Mouse (Mus musculus) kidney, postnatal 14 days (tissue): Measurements from ENCODE around the gene Chd9.
A peak's percentile ranks its signal among the peaks of the same experiment; 100 is the strongest.

ENCODE experiments used
- DNase-seq: peaks from one replicate; pipeline ENCODE4 v3.0.0; 2022; ENCODE audit warnings: mixed read lengths

Gene Chd9

DNA sequence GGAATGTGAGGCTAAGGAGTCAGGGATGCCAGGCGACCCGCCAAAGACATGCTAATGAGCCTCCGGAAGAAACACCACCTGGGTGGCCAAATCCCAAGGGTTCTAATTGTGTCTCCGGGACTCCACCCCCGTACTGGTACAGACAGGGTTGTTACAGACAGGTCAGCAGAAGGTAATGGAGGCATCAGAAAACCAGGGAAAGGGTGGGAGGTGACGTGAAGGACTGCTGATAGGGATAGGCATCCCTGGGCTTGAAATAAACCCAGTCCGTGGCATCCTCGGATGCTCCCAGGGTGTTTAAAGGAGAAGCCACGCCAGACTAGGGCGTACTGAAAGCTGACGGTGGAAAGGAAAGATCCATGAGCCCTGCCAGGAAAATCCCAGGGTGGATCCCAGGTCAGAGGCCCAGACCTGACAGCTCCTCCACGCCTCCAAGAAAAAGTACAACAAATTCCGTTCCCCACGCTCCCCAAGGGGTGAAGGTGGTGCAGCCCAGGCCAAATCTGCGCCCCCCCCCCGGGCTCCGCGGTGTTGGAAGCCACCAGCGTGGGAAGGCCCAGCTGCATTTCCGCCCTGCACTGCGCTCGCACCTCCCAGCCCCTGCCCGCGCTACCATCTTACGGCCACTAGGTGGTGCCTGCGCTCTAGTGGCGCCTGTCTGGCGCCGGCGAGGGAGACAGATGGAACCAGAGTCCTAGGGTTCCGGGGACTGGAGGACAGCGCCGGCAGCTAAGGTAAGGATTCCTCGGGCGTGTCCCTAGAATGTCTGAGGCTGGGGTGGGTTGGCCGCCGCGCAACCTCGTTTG is at the start of gene Chd9:
Gene Chd9, plus strand, starts transcription at position 172 of the 806 bp plus-strand sequence.
- peak; percentile 95 for DNase-seq

DNA sequence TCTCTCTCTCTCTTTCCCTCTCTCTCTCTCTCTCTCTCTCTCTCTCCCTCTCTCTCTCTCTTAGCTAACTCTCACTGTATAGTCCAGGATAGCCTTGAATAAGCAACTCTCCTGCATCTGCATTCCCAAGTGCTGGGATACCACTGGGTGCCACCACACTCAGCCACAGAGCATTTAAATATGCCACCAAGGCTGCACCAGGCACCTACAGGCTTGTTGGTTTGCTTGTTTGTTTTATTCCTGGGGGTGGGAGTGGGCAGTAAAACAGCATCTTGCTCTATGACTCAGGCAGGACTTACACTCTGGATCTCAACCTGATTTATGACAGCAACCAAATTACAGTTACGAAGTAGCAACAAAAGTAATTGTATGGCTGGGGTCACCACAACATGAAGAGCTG is 36.5 kb upstream of the Chd9 start:
- no peak for DNase-seq

DNA sequence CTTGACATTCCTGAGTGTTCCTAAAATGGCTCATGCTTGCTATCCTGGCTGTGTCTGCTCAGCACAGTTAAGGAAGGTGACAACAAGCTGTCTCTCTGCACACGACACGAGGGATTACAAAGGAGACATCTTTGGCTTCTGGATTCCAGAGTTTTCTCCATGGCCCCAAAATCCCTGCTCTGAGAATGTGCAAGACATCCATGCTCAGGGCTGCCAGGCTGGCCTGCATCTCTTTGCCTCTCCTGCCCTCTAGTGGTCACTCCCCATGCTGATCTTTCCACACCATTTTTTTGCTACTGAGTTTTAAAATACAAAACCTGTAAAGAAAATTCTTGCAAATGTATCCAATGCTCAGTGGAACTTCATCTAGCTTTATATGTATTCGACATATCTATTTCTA is 34.4 kb upstream of the Chd9 start:
- DNase-seq, result peak; percentile 82

DNA sequence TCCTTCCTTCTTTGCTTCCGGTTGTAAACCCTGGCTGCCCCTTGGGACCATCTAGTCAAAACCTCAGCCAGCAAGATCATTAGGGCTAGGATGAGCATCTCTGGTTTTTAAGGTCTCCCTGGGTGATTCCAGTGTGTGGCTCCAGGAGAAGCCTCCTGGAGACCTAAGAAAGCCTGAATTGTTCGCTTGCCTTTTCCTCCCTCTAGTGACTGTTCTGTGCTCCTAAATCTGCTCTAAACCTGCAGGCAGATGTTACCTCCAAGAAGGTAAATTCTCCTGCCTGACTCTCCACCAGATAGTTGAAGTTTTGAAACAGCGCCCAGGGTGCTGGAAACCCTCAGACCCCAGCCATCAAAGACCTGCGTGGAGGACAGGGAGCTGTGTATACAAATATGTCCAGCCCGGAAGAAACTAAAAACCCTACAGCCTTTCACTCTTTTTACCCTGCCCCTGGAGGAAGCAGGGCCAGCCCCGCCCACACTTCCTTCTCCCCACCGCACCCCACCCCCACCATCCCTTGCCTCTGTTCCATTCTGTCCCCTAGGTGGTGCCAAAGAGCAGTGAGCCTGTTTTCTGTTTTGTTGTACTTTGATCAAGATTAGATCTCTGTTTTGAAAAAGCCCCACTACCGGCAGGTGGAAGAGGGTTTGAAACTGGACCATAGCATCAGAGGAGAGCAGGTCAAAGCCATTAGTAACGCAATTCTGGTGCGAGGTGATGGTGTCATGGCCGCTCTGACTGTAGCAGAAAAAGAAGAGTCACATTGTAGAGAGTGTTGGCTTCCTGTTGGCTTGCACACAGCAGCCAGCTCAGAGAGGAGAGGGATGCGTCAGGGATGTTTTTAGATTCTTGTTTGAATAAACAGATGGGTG is 32.9 kb upstream of the Chd9 start:
- DNase-seq, result peak; percentile 84

DNA sequence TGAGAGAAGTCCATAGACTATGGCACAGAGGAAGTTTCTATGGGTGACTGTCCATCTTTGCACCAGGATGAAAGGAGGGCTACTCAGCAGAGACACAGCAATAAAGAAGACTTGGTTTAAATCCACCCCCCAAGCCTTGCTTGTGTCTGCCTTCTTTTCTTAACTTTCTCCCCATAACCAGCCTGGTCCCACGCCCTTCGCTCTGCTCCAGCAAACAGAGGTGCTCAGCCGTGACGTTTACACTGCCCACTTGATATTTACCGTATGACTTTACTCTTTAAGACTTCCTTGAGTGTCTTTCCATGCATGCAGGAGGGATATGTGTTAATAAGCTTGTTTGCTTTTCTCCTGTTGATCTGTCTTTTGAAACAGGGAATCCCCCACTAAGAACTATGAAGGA is 28.7 kb upstream of the Chd9 start:
- DNase-seq, result peak; percentile 19

DNA sequence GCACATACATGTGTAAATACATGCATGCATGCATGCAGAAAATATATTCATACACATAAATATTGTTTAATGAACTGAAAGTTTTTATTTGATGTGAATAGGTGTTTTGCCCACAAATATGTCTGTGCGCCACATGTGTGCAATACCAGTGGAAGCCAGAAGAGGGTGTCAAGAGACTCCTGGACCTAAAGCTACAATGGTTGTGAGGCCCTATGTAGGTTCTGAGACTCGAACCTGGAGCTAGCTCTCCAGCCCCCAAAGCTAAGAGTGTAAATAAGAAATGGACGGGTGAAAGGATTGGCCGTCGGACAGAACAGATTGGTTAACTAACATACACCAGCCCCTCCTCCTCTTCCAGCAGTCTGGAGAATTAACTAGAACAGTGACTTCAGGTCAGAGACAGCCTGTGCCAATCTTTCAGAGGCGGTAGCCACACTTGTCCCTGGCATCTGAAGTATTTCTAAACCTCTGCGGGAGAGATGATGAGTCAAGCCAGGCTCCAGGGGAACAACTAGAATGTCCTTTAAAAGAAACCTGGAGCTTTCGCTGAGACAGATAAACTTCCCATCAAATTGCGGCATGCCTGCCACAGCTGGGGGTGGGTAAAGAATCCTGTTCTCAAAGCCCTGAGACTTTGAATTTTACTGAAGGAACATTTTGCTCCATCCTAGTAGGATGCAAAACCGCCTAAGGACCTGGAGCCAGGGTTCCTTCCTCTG is 14.4 kb upstream of the Chd9 start:
- no peak for DNase-seq

DNA sequence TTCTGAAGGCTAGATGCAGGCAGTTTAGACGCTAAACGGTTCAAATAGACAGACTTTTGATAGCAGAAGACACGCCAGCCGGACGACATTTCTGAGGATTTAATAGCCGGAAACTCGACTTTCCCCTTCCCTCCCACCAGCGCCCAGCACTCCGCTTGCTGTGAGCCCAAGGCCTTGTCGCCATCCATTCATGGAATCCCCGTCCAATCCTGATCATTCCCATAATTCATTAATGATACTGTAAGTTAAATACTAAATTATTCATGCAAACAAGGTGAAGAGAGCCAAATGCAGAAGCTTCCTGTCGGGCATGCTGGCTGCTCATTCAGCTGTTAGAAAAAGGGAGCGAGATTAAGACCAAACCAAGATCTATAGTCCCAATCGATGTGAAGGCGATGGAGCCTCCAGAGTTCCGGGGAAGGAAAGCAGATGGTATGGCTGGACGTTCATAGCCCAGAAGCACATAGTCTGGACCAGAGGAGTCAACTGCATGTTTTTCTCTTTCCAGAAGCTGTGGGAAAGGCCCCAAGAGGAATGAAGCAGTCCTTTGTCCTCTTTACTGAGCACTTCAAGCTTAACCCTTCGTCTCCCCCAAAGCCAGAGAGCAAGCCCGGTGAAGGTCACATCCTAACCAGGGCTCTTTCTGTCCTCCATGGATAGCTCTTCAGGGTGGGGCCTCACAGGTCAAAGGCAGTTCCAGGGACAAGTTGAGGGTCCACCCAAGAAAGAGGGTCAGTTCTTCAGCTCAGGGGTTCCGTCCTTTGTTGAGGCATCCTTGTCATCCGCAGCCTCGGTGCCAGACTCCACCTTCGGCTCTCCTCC is 11.9 kb upstream of the Chd9 start:
- DNase-seq, result no peak

DNA sequence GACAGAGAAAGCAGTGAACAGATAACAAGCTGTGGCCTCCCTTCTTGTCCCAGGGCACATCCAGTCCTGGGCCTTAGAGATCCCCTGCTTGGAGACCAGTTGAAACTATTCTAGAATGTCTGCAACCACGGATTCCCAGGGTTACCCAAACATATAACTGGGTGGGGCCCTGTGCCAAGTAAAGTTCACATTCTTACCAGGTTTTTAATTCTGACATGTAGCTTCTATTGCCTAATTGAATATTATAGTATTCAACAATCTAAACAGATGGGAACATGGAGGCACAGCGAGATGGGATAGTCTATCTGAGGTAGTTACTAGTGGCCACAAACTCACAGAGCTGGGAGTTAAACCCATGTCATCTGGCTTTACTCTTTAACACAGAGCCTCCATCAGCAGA is 10.9 kb upstream of the Chd9 start, which contains the start of gene Gm19935:
Gene Gm19935, minus strand, starts transcription at position 101 of the 400 bp plus-strand sequence.
- DNase-seq, result no peak

DNA sequence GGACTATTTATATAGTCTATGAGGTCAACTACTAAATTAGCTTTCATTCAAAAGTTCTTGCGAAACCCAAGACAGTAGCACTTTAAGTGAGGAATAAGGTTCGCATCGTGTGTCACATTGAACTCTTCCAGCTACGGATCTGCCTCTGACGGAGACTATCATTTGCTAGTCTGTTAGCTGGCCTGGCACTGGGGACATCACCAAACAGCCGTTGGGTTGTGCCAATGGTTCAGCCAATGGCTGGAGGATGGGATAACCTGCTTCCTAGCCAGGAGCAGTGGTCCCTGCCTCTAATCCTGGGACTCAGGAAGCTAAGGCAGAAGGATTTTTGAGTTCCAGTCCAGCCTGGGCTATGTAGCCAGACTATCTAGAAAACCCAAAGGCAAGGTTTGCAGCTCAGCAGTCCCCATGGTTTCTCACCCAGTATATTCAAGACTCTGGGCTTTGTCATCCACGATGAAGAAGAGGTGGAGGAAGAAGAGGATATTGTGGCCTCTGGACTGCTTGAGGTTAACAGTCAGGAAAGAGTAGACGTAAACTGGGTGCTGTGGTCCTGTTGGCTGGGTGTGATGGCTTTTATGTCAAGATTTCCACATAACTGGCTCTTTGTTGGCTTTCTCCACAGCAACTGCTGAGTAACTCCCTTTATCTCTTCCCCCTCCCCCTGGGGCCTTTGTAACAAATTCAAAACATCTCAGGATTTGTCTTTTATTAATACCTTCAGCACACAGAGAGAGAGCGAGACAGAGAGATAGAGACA is 8.4 kb upstream of the Chd9 start:
- no peak for DNase-seq

DNA sequence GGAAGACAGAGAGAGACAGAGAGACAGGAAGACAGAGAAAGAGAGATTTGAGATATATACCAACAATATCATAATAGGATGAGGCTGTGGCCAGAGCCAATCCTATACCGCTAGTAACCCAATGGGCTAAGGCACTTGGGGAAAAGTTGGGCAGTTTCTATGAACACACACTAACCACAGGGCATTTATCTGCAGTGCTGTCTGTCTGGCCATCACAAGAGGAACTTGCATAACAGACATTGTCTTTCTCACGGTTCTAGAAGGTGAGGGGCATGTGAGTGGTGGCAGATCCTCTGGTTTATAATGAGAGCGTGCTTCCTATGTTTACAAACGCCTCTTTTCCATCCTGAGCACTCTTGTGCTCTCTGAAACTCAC is 7.8 kb upstream of the Chd9 start:
- no peak for DNase-seq

DNA sequence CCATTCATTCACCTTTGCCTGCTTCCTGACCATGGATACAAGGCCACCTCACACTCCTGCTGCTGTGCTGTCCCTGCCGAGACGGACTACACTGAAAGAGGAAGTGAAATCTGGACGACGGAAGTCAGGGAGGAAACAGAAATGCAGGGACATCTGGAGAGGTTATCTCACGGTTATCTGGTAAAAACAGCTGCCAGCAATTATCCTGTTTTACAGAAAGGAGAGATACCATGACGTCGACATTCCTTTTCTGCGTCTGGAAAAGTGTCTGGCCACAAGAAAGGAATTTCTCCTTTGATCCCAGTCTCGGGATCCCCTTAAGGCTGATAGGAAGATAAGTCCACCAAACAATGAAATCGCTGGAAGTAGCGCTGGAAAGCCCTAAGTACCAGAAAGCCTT is 5.7 kb upstream of the Chd9 start:
- peak; percentile 49 for DNase-seq

DNA sequence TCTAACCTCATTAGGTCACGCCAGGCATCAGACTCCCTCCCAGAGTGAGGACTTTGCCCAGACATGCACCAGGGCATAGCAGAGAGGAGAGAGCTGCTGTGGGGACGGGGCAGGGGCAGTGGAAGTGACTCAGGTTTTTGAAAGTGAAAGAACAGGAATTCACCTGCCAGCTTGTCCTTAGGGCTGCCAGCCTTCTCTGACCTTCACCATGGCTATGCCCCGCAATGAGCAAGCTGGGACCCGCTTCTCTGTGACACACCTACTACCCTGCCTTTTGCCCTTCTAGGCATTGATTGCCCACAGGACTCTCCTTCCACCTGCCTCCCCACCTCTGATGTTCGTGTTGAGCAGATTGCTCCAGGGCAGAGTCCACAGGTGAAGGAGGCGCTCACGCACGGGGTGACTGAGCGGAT is 2.7 kb upstream of the Chd9 start:
- peak; percentile 71 for DNase-seq

DNA sequence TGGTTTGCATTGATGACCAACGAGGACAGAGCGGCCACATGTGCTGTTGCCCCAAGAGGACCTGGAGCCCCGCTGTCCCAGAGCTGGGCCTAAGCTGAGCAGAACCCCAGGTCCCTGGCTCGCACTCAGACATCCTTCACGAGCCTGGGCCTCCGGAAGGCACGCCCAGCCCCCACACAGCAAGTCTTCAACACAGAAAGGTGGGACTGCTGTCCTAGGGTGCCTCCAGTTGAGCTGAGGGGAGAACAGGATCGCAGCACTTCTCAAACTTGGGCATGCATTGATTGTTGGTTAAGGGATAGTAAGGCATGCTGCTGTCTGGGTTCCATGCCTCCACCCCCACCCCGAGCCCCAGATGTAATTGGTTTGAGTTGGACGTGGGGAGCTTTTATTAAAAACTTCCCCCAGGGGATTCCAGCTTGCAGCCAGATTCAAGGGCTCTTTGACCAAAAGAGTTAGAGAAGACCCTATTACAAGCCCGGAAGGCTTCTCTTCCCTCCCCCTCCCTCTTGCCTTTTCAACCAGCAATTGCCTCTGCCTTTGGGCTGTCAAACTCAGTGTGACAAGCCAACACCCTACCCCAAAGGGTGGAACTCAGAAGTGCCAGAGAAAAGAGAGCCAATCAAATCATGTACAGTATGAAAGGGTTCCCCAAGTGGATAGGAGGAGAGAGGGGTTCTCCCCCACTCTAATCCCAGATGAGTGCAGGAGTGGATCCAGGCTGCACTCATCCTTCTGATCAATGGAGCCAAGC is 1.0 kb downstream of the Chd9 start:
- peak; percentile 17 for DNase-seq

DNA sequence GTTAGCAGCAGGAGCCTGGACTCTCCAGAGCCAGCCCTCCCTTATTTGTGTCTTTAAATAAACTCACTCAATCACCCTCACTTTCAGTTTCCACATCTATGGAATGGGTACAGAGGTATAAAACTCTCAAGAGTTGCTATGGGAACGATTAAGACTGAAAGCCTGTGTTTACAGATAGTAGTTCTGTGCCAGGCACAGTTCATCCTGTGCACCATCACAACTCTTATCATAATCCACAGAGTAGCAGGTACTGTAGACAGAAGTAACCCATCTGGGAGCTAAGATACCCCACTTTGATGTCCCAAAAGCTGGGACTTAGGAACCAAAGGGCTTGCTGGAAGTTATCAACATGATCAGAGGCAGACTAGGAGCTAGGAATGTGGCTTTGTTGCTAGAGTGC is 1.7 kb downstream of the Chd9 start:
- no peak for DNase-seq

DNA sequence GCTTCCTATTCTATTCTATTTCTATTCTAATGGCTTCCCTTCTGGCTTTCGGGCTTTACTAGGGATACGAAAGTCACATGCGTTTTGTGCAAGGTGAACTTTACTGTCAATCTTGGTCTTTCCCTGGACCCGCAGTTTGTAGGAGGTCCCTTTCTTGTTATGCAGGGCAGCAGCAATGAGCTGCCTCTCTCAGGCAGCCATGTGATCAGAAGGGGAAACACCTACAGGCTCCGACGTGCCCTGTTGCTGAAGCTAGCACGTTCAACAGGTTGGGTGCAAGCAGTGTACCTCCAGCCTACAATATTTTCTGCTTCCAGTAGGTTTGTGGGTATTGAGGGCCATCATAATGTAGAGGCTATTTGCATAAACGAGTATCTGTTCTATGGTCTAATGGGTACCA is 2.8 kb downstream of the Chd9 start:
- DNase-seq, result no peak

DNA sequence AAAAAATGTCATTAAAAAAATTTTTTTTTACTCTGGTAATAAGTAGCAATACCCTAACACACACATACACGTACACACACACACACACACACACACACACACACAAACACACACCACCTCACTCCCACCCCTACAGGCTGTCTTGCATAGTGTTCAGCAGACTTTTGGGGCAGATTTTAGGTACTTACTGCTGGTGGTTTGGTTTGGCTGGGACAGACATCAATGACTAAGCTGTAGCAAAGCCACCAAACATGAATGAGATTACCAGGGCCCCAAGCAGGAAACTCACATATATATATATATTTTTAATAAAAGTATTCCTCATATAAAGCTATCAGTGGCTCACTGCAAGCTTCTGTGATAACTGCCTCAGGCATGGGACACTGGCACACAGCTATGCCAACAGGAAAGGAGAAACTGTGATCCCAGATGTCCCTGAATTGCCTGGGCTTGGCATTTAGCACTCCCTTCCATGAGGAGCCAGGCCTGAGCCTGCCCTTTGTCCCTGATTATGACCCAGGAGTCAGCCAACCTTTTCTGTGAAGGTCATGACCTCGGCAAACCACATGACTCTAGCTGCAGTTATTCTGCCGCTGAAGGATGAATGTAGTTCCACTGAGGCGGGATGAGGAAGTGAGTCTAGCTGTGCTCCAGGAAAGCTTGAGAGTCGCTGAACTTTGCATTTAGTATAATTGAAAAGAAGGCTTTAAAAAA is 4.6 kb downstream of the Chd9 start:
- peak; percentile 31 for DNase-seq

DNA sequence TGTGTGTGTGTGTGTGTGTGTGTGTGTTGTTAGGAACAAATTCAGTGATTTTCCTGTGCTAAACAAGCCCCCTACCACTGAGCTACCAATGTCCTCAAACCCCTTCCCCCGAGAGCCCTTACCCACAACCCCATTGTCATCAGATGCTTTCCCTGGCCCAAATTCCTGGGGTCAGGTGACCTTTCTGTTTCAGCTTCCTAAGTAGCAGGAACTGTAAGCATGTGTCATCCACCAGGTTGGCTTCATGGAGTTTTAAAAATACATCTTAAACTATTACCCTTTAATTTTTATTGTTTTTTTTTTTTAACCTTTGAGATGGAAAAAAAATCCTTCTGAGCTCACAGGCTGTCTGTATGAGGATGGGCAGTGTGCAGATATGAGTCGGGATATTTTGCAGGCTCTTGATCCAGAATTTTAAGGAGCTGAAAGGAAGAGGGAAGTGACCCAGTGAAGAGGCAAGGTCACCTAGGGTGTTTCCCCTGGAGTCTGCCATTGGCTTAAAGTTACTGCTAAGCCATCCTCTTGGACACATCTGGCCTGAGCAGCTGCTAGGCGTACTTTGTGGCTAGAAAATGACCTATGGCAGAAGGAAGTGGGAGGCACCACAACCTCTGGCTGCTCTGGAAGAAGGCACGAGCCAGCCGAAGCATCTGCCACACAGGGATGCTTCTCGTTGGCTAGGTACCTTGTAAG is 5.6 kb downstream of the Chd9 start:
- no peak for DNase-seq

DNA sequence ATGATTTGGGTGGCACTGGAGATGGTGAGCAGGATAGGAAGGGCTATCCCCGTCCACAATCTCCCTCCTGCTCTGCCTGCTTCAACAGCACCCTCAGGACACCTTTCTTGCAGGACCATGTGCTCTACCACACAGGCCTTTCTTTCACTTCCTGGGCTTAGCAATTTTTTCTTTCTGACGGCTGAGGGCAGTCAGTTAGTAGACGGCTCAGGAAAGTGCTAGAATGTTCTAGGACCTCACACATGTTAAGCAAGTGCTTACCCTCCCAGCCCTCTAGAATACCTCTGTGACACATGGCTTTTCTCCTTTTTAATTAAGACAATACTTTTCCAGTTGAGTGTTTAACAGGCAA is 6.1 kb downstream of the Chd9 start:
- DNase-seq, result no peak

DNA sequence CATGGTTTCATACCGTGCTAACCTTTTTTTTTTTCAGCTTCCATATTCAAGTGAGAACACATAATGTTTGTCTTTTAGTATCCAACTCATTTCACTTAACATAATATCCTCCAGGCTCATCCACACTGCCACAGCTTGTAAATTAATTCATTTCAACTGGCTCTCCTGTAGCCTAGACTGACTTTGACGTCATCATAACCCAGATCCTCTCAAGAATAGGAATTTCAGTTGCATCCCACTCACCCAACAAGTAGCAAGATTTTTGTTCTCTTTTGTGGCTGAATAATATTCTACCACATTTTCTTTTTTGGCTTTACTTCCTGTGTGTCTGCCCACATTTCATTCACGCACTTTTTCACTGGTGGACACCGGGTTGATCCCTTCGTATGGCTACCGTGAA is 9.3 kb downstream of the Chd9 start:
- no peak for DNase-seq
